Mouse (Mus musculus) small intestine, adult 2 months (tissue): ENCODE measurements around the gene Dnttip1.

Experiments used
- CTCF ChIP-seq: fragments of 200-500 bp; IDR thresholded peaks from 2 replicates; pipeline ENCODE4 v1.5.1; 2012; ENCODE audit warnings: low read depth, mild to moderate bottlenecking, control low read depth, inconsistent platforms, low read length, moderate library complexity, mixed read lengths; ENCODE audit not compliant: insufficient replicate concordance, insufficient read length; ENCODE audit errors: extremely low read depth
- POLR2A ChIP-seq: fragments of 200-500 bp; IDR thresholded peaks from 2 replicates; pipeline ENCODE4 v1.6.1; 2012; ENCODE audit warnings: low read depth, mild to moderate bottlenecking, control low read depth, inconsistent platforms, low read length, moderate library complexity

DNA sequence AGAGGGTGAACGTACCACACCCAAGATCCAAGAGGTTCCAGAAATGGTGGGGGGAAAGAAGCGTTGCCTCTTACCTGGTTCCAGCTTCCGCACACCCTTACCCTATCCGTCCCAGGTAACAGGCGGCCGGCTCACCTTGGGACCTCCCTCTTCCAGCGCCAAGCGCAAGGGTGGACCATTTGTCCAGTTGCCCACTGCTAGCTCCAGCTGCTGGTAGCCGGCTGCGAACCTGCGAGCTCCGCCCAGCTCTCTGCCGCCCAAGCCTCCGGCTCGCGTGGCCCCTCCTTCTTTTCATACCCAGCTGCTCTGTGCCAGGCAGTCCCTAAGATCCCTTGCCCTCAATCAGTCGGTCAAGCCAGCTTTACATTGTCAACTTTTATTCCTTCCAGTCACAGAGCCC is 31.0 kb downstream of the Dnttip1 start:
- TF ChIP-seq CTCF, result no peak
- TF ChIP-seq POLR2A, result no peak
